Mouse (Mus musculus) ES-E14 (cell line): ENCODE data around the gene Tuba4a. TPM values are rescaled to one million over a fixed set of nuclear protein-coding genes. Genes with fewer than 3 reads are reported as not detected.

Experiments used
- DNase-seq: peaks from one replicate; pipeline ENCODE4 v3.0.0-alpha.2; 2013; ENCODE audit warnings: low read depth, low spot score
- H3K27ac ChIP-seq: 2 replicates; pipeline ENCODE4 v1.5.1; 2012; ENCODE audit warnings: low read depth, mild to moderate bottlenecking, low read length, moderate library complexity, mixed read lengths; ENCODE audit not compliant: poor library complexity, insufficient read depth, severe bottlenecking
- H3K36me3 ChIP-seq: 2 replicates; pipeline ENCODE4 v1.6.1; 2012; ENCODE audit warnings: mild to moderate bottlenecking, low read length, moderate library complexity, mixed read lengths; ENCODE audit not compliant: control insufficient read depth, poor library complexity, insufficient read depth, severe bottlenecking
- H3K4me1 ChIP-seq, 2 experiments: fragments of 150-350 bp in 1 of 2; sonication (generic) in 1 of 2; 2 replicates each; pipeline ENCODE4 v1.6.1; 2012; ENCODE audit warnings: low read length in 2 of 2, mild to moderate bottlenecking in 1 of 2, mixed read lengths in 1 of 2; ENCODE audit not compliant: control insufficient read depth in 2 of 2, insufficient read depth in 2 of 2, poor library complexity in 1 of 2
- H3K4me3 ChIP-seq, 2 experiments: fragments of 150-350 bp in 1 of 2; sonication (generic) in 1 of 2; 2 replicates each; pipeline ENCODE4 v1.5.1; 2012; ENCODE audit warnings: low read length in 2 of 2, low read depth in 1 of 2, mild to moderate bottlenecking in 1 of 2, mixed read lengths in 1 of 2; ENCODE audit not compliant: insufficient read depth in 1 of 2, poor library complexity in 1 of 2, severe bottlenecking in 1 of 2
- H3K9ac ChIP-seq: 2 replicates; pipeline ENCODE4 v1.6.1; 2012; ENCODE audit warnings: low read depth, mild to moderate bottlenecking, low read length, mixed read lengths; ENCODE audit not compliant: poor library complexity, insufficient read depth, severe bottlenecking
- H3K9me3 ChIP-seq: fragments of 150-350 bp; sonication (generic); 2 replicates; pipeline ENCODE4 v1.6.1; 2012; ENCODE audit warnings: low read depth, mild to moderate bottlenecking, low read length; ENCODE audit not compliant: control insufficient read depth, insufficient read depth
- CHD2 ChIP-seq: IDR thresholded peaks from 2 replicates; pipeline ENCODE4 v1.6.1; 2014; ENCODE audit warnings: mild to moderate bottlenecking, low read depth, low read length, inconsistent platforms
- HCFC1 ChIP-seq: IDR thresholded peaks from 2 replicates; pipeline ENCODE4 v1.6.1; 2012; ENCODE audit warnings: low read length, inconsistent platforms, borderline replicate concordance; ENCODE audit not compliant: insufficient read depth
- MAFK ChIP-seq: IDR thresholded peaks from 2 replicates; pipeline ENCODE4 v1.6.1; 2014; ENCODE audit warnings: mild to moderate bottlenecking, low read depth, low read length, inconsistent platforms; ENCODE audit not compliant: insufficient read depth
- ZNF384 ChIP-seq: IDR thresholded peaks from 2 replicates; pipeline ENCODE4 v1.6.1; 2012; ENCODE audit warnings: low read depth, low read length, inconsistent platforms
- in situ Hi-C, 2 experiments: fragments of 600-800 bp; cut with MboI; formaldehyde crosslinking; loops; one replicate each; pipeline ENCODE4 v1.15.1; 2025; ENCODE audit warnings: low sequenced_read_pairs in 2 of 2, inconsistent platforms in 1 of 2; ENCODE audit not compliant: unreplicated experiment in 2 of 2
- total RNA-seq: library from RNA; depleted of rRNA; stranded (reverse); fragments of 300-350 nt; gene quantifications from 2 replicates; pipeline ENCODE4 v1.2.3, GENCODE M21; 2012; rRNA removed

Tuba4a gene
- total RNA-seq, 1 experiment, result 110 TPM

DNA sequence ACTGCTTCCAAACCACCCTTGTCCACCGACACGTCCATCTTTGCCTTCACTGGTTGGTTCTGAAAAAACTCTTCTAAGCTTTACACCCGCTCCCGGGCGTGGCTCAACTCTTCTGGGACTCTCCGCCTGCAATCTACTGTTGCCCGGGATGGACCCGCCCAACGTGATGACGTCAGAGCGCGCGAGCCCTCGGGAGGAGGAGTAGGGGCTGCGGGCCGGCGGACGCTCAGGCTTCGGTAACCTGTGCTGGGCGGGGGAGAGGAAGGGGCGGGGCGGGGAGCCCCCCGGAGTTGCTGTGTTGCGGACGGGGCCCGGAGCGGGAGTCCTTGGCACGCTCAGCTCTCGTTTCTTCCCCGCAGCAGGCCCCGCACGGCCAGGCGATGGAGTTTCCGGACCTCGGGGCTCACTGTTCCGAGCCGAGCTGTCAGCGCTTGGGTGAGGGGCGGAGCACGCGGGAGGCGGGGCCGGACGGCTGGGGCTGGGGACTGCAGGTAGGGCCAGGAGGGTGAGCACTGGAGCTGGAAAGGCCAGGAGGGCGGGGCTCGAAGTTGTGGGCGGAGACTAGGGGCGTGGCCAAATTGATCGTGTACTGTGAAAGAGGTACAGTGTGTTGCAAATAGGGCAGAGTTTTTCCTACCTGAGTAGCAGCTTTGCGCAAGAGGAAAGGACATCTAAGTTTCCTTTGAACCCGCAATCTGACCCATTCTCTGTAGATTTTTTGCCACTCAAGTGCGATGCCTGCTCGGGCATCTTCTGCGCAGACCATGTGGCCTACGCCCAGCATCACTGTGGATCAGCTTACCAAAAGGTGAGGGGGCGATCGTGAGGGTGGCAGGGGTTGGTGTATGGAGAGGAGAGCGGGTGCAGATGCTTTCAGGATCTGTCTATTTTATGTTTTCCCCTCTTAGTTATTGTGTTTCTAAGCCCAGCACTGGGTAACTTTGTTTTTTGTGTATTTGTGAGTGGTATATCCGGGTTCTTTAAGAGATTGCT lies 50.9 kb downstream of the Tuba4a start, which contains the start of gene Zfand2b:
Zfand2b (plus strand) TSS at position 175 of the 993 bp plus-strand sequence.
- H3K36me3 ChIP-seq, result peaks cover 13% of the 10 kb centered on the region
- H3K9me3 ChIP-seq, result no peaks in the 10 kb centered on the region
- 0 out of 2 replicates have a peak within 1 kb of the TSS, but pooled peaks have one; percentile 31 for H3K27ac ChIP-seq
- H3K4me3 ChIP-seq, result peak within 1 kb of the TSS; percentile 91 to 96
- peak; percentile 98 for DNase-seq
- 0 out of 2 replicates have a peak, but pooled peaks have one; percentile 5 for TF ChIP-seq CHD2
- TF ChIP-seq HCFC1, result no peak
- TF ChIP-seq ZNF384, result peak; percentile 50; the same call in 1 of the 2 replicates
- H3K4me1 ChIP-seq, result peaks cover 0 to 5% of the 10 kb centered on the region in 2 experiments; a peak in 1 of 4 replicates
- in situ Hi-C loops, result no loop called here
- H3K9ac ChIP-seq, result peak within 1 kb of the TSS; percentile 75

DNA sequence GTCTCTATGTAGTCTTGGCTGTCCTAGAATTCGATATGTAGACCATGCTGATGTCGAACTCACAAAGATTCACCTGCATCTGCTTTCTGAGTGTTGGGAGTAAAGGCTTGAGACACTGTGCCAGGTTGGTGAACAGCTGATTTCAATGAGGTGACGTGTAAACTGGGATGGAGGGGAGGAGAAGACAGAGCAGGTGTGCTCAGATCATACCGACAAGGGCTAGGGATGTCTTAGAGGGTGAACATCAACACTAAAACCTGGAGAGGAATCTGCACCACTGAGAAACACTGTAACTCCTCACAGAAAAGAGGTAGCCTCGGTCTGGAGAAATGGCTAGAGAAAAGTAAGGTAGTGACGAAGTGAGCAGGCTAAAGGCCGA lies 51.6 kb downstream of the Tuba4a start:
- Histone ChIP-seq H3K9me3 (no peaks in the 10 kb centered on the region), H3K36me3 (peaks cover 12% of the 10 kb centered on the region), H3K27ac (0 out of 2 replicates have a peak overlapping the region, but pooled peaks have one; percentile 31), H3K4me3 (peak overlapping the region; percentile 53 to 96), H3K9ac (peak overlapping the region; percentile 35), H3K4me1 (peaks cover 0 to 5% of the 10 kb centered on the region in 2 experiments; a peak in 1 of 4 replicates)
- in situ Hi-C loops, result no loop called here
- no peak for DNase-seq
- TF ChIP-seq ZNF384 (no peak), MAFK (no peak)

Other genes starting within 250 kb of the Tuba4a start
- gene Nhej1, start 94.7 kb downstream of the Tuba4a start, total RNA-seq, result 6.7 and 7.7 TPM in 2 replicates
- gene Slc23a3, start 86.0 kb downstream of the Tuba4a start, total RNA-seq, result 0.31 TPM in 1 of 2 replicates, not detected in the other
- 20.9 and 27.2 TPM in 2 replicates for gene Cnppd1, start 77.2 kb downstream of the Tuba4a start, total RNA-seq
- 27.1 and 37.4 TPM in 2 replicates for gene Retreg2, start 77.1 kb downstream of the Tuba4a start, total RNA-seq
- gene Zfand2b, start 51.2 kb downstream of the Tuba4a start, total RNA-seq, result 15.1 and 16.0 TPM in 2 replicates
- 41.0 and 54.3 TPM in 2 replicates for gene Abcb6, start 39.5 kb downstream of the Tuba4a start, total RNA-seq
- gene Ankzf1, start 27.7 kb downstream of the Tuba4a start, total RNA-seq, result 23.0 and 42.5 TPM in 2 replicates
- 17.2 and 24.4 TPM in 2 replicates for gene Atg9a, start 27.7 kb downstream of the Tuba4a start, total RNA-seq
- gene Glb1l, start 9.1 kb downstream of the Tuba4a start, total RNA-seq, result 5.8 and 7.6 TPM in 2 replicates
- 63.6 and 103 TPM in 2 replicates for gene Stk16, start 9.0 kb downstream of the Tuba4a start, total RNA-seq
- not detected in 2 replicates for gene A630095N17Rik, start 12.2 kb upstream of the Tuba4a start, total RNA-seq
- gene Dnajb2, start 16.5 kb upstream of the Tuba4a start, total RNA-seq, result 15.8 and 17.7 TPM in 2 replicates
- 8.9 and 9.0 TPM in 2 replicates for gene Ptprn, start 44.6 kb upstream of the Tuba4a start, total RNA-seq
- 0.90 TPM in 1 of 2 replicates, not detected in the other for gene Resp18, start 58.5 kb upstream of the Tuba4a start, total RNA-seq
- 67.1 and 75.5 TPM in 2 replicates for gene Dnpep, start 98.1 kb upstream of the Tuba4a start, total RNA-seq
- 10.8 and 19.4 TPM in 2 replicates for gene Des, start 140.5 kb upstream of the Tuba4a start, total RNA-seq
- gene Speg, start 155.4 kb upstream of the Tuba4a start, total RNA-seq, result 16.9 and 31.2 TPM in 2 replicates
- gene Gmppa, start 216.1 kb upstream of the Tuba4a start, total RNA-seq, result 40.2 and 51.6 TPM in 2 replicates
- gene Asic4, start 230.6 kb upstream of the Tuba4a start, total RNA-seq, result not detected in 2 replicates